Mouse (Mus musculus) intestine, postnatal 0 days (tissue): Measurements from ENCODE around the gene Ryr1. TPM values are rescaled to one million over a fixed set of nuclear protein-coding genes. Genes with fewer than 3 reads are reported as not detected.
A peak's percentile ranks its signal among the peaks of the same experiment; 100 is the strongest.

Source experiments
- ATAC-seq: fragments of 200-750 bp; cut with Nextera tagmentation; 2 replicates; pipeline ENCODE4 v1.8.0; 2017; ENCODE audit warnings: mild to moderate bottlenecking, moderate TSS enrichment, moderate library complexity
- H3K27ac ChIP-seq: fragments of 300-500 bp; sonication (generic); 2 replicates; pipeline ENCODE4 v1.5.1; 2014; ENCODE audit warnings: mild to moderate bottlenecking, low read depth, low read length, moderate library complexity
- H3K27me3 ChIP-seq: fragments of 300-500 bp; sonication (generic); replicated peaks from 2 replicates; pipeline ENCODE4 v1.6.1; 2014; ENCODE audit warnings: low read length, mixed read lengths; ENCODE audit not compliant: control insufficient read depth, insufficient read depth
- H3K36me3 ChIP-seq: fragments of 300-500 bp; sonication (generic); 2 replicates; pipeline ENCODE4 v1.6.1; 2014; ENCODE audit warnings: mild to moderate bottlenecking, moderate library complexity; ENCODE audit not compliant: control insufficient read depth, insufficient read depth
- H3K4me1 ChIP-seq: fragments of 300-500 bp; sonication (generic); replicated peaks from 2 replicates; pipeline ENCODE4 v1.6.1; 2014; ENCODE audit warnings: antibody characterized with exemption, low read length, mixed read lengths; ENCODE audit not compliant: control insufficient read depth, insufficient read depth
- H3K4me2 ChIP-seq: fragments of 300-500 bp; sonication (generic); replicated peaks from 2 replicates; pipeline ENCODE4 v1.6.1; 2014; ENCODE audit warnings: low read depth, mild to moderate bottlenecking, moderate library complexity
- H3K4me3 ChIP-seq: fragments of 300-500 bp; sonication (generic); 2 replicates; pipeline ENCODE4 v1.5.1; 2014; ENCODE audit warnings: low read depth, low read length
- H3K9ac ChIP-seq: fragments of 300-500 bp; sonication (generic); 2 replicates; pipeline ENCODE4 v1.6.1; 2014; ENCODE audit warnings: mild to moderate bottlenecking, low read depth, low read length
- H3K9me3 ChIP-seq: fragments of 300-500 bp; sonication (generic); 2 replicates; pipeline ENCODE4 v1.6.1; 2016; ENCODE audit warnings: mixed run types; ENCODE audit not compliant: control insufficient read depth
- CTCF ChIP-seq: sonication (generic); IDR thresholded peaks from 2 replicates; pipeline ENCODE4 v1.5.1; 2016; ENCODE audit warnings: low read depth, mild to moderate bottlenecking, control low read depth, antibody characterized with exemption, moderate library complexity
- WGBS: fragments of 180-500 bp; shearing (Covaris S2); extraction: QIAGEN DNeasy Blood & Tissue Kit; methylation state at CpG from one replicate; pipeline ENCODE4 v1.1.7; 2014; 5-methylcytosine and 5-hydroxymethylcytosine counted together
- polyA plus RNA-seq: library from polyadenylated mRNA; unstranded; fragments of >200 nt; fragmentation: Nextera tagmentation; extraction: Ambion mirVana; gene quantifications from 2 replicates; pipeline ENCODE4 v1.2.1, GENCODE M21; 2015

Gene Ryr1
- polyA plus RNA-seq, 1 experiment from 2014 or later = 0.43 TPM

- Histone ChIP-seq H3K27me3 (peaks cover 30% of the 10 kb centered on the region), H3K4me3 (no peak overlapping the region), H3K9me3 (no peaks in the 10 kb centered on the region), H3K9ac (no peak overlapping the region), H3K4me1 (no peaks in the 10 kb centered on the region), H3K27ac (no peak overlapping the region), H3K4me2 (no peak overlapping the region), H3K36me3 (no peaks in the 10 kb centered on the region)
- no peak for ATAC-seq
- no peak for TF ChIP-seq CTCF
- 83% methylated on average over 8 of the region's 8 CpGs for WGBS
These were observed 102.5 kb downstream of the Ryr1 start for GRCm38 (mm10) chr7:29022479-29022878.

GRCm38 (mm10) chr7:29019447-29020220, 105.3 kb downstream of the Ryr1 start:
- ATAC-seq = no peak
- no peaks in the 10 kb centered on the region for H3K4me1 ChIP-seq
- peak overlapping the region; percentile 36 for H3K4me3 ChIP-seq
- no peak overlapping the region for H3K27ac ChIP-seq
- H3K9ac ChIP-seq = no peak overlapping the region
- H3K27me3 ChIP-seq = peaks cover 30% of the 10 kb centered on the region
- peak overlapping the region; percentile 63 for H3K4me2 ChIP-seq
- no peaks in the 10 kb centered on the region for H3K9me3 ChIP-seq
- no peaks in the 10 kb centered on the region for H3K36me3 ChIP-seq
- 3% methylated on average over 86 of the region's 88 CpGs for WGBS
- no peak for TF ChIP-seq CTCF

GRCm38 (mm10) chr7:29017222-29017621, 107.8 kb downstream of the Ryr1 start:
- no peak for ATAC-seq
- Histone ChIP-seq H3K27me3 (peaks cover 30% of the 10 kb centered on the region), H3K9me3 (no peaks in the 10 kb centered on the region), H3K4me3 (no peak overlapping the region), H3K36me3 (no peaks in the 10 kb centered on the region), H3K4me2 (no peak overlapping the region), H3K4me1 (no peaks in the 10 kb centered on the region), H3K9ac (no peak overlapping the region), H3K27ac (no peak overlapping the region)
- no peak for TF ChIP-seq CTCF
- 86% methylated on average over 7 of the region's 7 CpGs for WGBS

GRCm38 (mm10) chr7:29016440-29016839, 108.5 kb downstream of the Ryr1 start:
- Histone ChIP-seq H3K36me3 (no peaks in the 10 kb centered on the region), H3K27ac (no peak overlapping the region), H3K4me1 (no peaks in the 10 kb centered on the region), H3K4me3 (no peak overlapping the region), H3K27me3 (peaks cover 30% of the 10 kb centered on the region), H3K9ac (no peak overlapping the region), H3K4me2 (no peak overlapping the region), H3K9me3 (no peaks in the 10 kb centered on the region)
- no peak for ATAC-seq
- no peak for TF ChIP-seq CTCF
- WGBS = 84% methylated on average over 7 of the region's 7 CpGs

GRCm38 (mm10) chr7:29014984-29015383, 110.0 kb downstream of the Ryr1 start:
- no peaks in the 10 kb centered on the region for H3K4me1 ChIP-seq
- no peak for ATAC-seq
- H3K36me3 ChIP-seq = no peaks in the 10 kb centered on the region
- TF ChIP-seq CTCF = peak; percentile 37
- H3K4me3 ChIP-seq = no peak overlapping the region
- H3K27me3 ChIP-seq = peaks cover 20% of the 10 kb centered on the region
- no peak overlapping the region for H3K4me2 ChIP-seq
- WGBS = 93% methylated on average over 1 of the region's 1 CpGs
- H3K9ac ChIP-seq = no peak overlapping the region
- no peak overlapping the region for H3K27ac ChIP-seq
- no peaks in the 10 kb centered on the region for H3K9me3 ChIP-seq

- TF ChIP-seq CTCF = no peak
- Histone ChIP-seq H3K36me3 (no peaks in the 10 kb centered on the region), H3K27ac (no peak overlapping the region), H3K4me1 (no peaks in the 10 kb centered on the region), H3K4me3 (no peak overlapping the region), H3K4me2 (no peak overlapping the region), H3K27me3 (no peaks in the 10 kb centered on the region), H3K9me3 (no peaks in the 10 kb centered on the region), H3K9ac (no peak overlapping the region)
- ATAC-seq = no peak
- WGBS = 65% methylated on average over 9 of the region's 9 CpGs
These were observed 116.3 kb downstream of the Ryr1 start for GRCm38 (mm10) chr7:29008714-29009113.
